Mouse (Mus musculus) erythroblast, embryonic 14.5 days (primary cell): ENCODE results near the gene Ghdc.

Source experiments
- GATA1 ChIP-seq: IDR thresholded peaks from 2 replicates; pipeline ENCODE4 v1.6.1; 2012; ENCODE audit warnings: low read length, inconsistent platforms, mixed read lengths
- TAL1 ChIP-seq: IDR thresholded peaks from 3 replicates; pipeline ENCODE4 v1.6.1; 2012; ENCODE audit warnings: low read length, inconsistent platforms, mixed read lengths

- TF ChIP-seq GATA1 (no peak), TAL1 (no peak)
These were observed 48.8 kb downstream of the Ghdc start for GRCm38 (mm10) chr11:100721776-100722492.
